ENCODE assay signal across 15 mouse cellular contexts in the genomic region with DNA sequence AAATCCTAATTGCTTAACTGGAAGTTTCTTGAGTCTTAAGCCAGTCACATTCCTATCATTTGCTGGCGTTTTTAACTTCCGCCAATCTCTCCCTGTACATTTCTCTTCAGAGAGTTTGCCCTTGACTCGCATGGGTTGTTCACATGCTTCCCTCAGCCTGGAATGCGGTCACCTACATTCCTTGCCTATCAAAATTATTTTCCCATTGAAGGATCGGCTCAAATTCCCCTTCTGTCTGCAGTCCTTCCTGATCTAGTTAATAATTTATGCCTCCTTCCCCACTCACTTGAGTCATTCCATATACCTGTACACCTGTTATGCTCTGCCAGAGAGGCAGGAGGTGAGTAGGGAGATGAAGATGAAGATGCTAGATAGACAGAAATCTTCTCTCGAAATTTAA.
A peak's percentile ranks its signal among the peaks of the same experiment; 100 is the strongest.
DNase-seq lines count a peak whose midpoint lies in the region; ATAC-seq and TF ChIP-seq lines count a peak whose summit lies in the region.
"Had no signal": no experiment of that assay in that cellular context is flagged by ENCODE, and none has a peak within 500 bp of the region (broad histone marks: within the 10 kb centered on the region; RNA-seq: fewer than 3 reads in every experiment).

No protein-coding gene starts in this region.

- POLR2A ChIA-PET in Patski (lab: Charles Lee), result no interaction called here

- H3K4me3 ChIP-seq in heart, embryonic 10.5 days, result no peak overlapping the region
- H3K4me3 ChIP-seq in kidney, embryonic 14.5 days (ENCODE audit: low read length), result no peak overlapping the region
- H3K4me3 ChIP-seq: embryonic facial prominence, embryonic 13.5 days; forebrain, embryonic 12.5 days; limb, embryonic 13.5 days; midbrain, embryonic 15.5 days had no signal

- no peaks in the 10 kb centered on the region for H3K27me3 ChIP-seq in heart, embryonic 10.5 days (ENCODE audit: insufficient read depth, poor library complexity, severe bottlenecking)
- H3K27me3 ChIP-seq in Patski, result no peaks in the 10 kb centered on the region
- no peaks in the 10 kb centered on the region for H3K27me3 ChIP-seq in kidney, embryonic 14.5 days (ENCODE audit: control insufficient read depth, insufficient read depth, low read length)
- H3K27me3 ChIP-seq: embryonic facial prominence, embryonic 13.5 days; forebrain, embryonic 12.5 days; limb, embryonic 13.5 days; midbrain, embryonic 15.5 days had no signal

- H3K4me1 ChIP-seq in heart, embryonic 10.5 days, result peaks cover 53% of the 10 kb centered on the region
- H3K4me1 ChIP-seq in kidney, embryonic 14.5 days (ENCODE audit: control insufficient read depth, insufficient read depth, low read length), result no peaks in the 10 kb centered on the region

- in situ Hi-C loops in Patski (cut with MboI; ENCODE audit: low pct_unique_long_range_greater_than_20kb), result no loop called here

- H3K4me2 ChIP-seq in kidney, embryonic 14.5 days (replicated peaks; ENCODE audit: low read depth, low read length), result no peak overlapping the region
- H3K4me2 ChIP-seq: embryonic facial prominence, embryonic 13.5 days; forebrain, embryonic 12.5 days; limb, embryonic 13.5 days; midbrain, embryonic 15.5 days had no signal

- no peaks in the 10 kb centered on the region for H3K36me3 ChIP-seq in heart, embryonic 10.5 days
- no peaks in the 10 kb centered on the region for H3K36me3 ChIP-seq in kidney, embryonic 14.5 days (ENCODE audit: control insufficient read depth, insufficient read depth, low read length)
- H3K36me3 ChIP-seq: embryonic facial prominence, embryonic 13.5 days; forebrain, embryonic 12.5 days; limb, embryonic 13.5 days; midbrain, embryonic 15.5 days had no signal

- no peak overlapping the region for H3K9ac ChIP-seq in kidney, embryonic 14.5 days (ENCODE audit: low read depth, low read length)
- H3K9ac ChIP-seq: embryonic facial prominence, embryonic 13.5 days; forebrain, embryonic 12.5 days; limb, embryonic 13.5 days; midbrain, embryonic 15.5 days had no signal

- intact Hi-C loops in heart, postnatal 10 days (cut with DNase I), result no loop called here

- peak; percentile 54 for ATAC-seq in Patski
- peak; percentile 35; the same call in 1 of the 2 replicates for ATAC-seq in kidney, embryonic 14.5 days (ENCODE audit: low FRiP score, low TSS enrichment)
- ATAC-seq: midbrain, embryonic 15.5 days had no signal

- H3K27ac ChIP-seq in heart, embryonic 10.5 days, result 0 out of 2 replicates have a peak overlapping the region, but pooled peaks have one; percentile 22
- H3K27ac ChIP-seq in kidney, embryonic 14.5 days (ENCODE audit: low read depth, low read length), result no peak overlapping the region
- H3K27ac ChIP-seq: embryonic facial prominence, embryonic 13.5 days; forebrain, embryonic 12.5 days; limb, embryonic 13.5 days; midbrain, embryonic 15.5 days had no signal

- DNase-seq in heart, embryonic 10.5 days (ENCODE audit: low spot score), result no peak
- no peak for DNase-seq in heart, postnatal 10 days
- DNase-seq in Patski (ENCODE audit: low read depth, low spot score), result no peak
- peak; percentile 2 for DNase-seq in lung, postnatal 14 days
- no peak for DNase-seq in gastrocnemius, adult 18-20 months (ENCODE audit: low spot score)
- DNase-seq in adrenal gland, adult 18-20 months (ENCODE audit: low spot score in 2 of 2), result no peak
- DNase-seq in layer of hippocampus, adult 11-12 months (ENCODE audit: low spot score), result no peak
- DNase-seq: adrenal gland, postnatal 36 days; heart, adult 11 months; right cerebral cortex, postnatal 25 days had no signal

- no peak for TF ChIP-seq CTCF in Patski (IDR thresholded peaks at IDR 0.05)

- CTCF ChIA-PET in Patski (lab: Charles Lee), result no interaction called here

- H3K9me3 ChIP-seq in heart, embryonic 10.5 days, result no peaks in the 10 kb centered on the region
- no peaks in the 10 kb centered on the region for H3K9me3 ChIP-seq in kidney, embryonic 14.5 days (ENCODE audit: control insufficient read depth, low read length)
- H3K9me3 ChIP-seq: embryonic facial prominence, embryonic 13.5 days; forebrain, embryonic 12.5 days; limb, embryonic 13.5 days; midbrain, embryonic 15.5 days had no signal

- 41% methylated on average over 6 of the region's 6 CpGs for WGBS in heart, embryonic 10.5 days
- 58% methylated on average over 6 of the region's 6 CpGs for WGBS in kidney, embryonic 14.5 days
